Mouse (Mus musculus) sigmoid colon, adult 10 weeks (tissue): ENCODE measurements around the gene Syt1. TPM values are rescaled to one million over a fixed set of nuclear protein-coding genes. Genes with fewer than 3 reads are reported as not detected.

Source experiments
- polyA plus RNA-seq: library from polyadenylated mRNA; stranded (reverse); fragments of 350-450 nt; fragmentation: Illumina TruSeq; extraction: RNeasy Lipid Tissue Mini Kit (QIAGEN cat#74804); gene quantifications from one replicate; pipeline ENCODE4 v1.2.3, GENCODE M21; 2014; ENCODE audit warnings: low read depth, low replicate concordance

The Syt1 gene
- polyA plus RNA-seq, result 10.8 TPM

GRCm38 (mm10) chr10:109010241-109011193 is at the start of gene Syt1:
Gene Syt1, minus strand, starts transcription at chr10:109010982.

GRCm38 (mm10) chr10:108699946-108700345 is 310.8 kb downstream of the Syt1 start, which contains the start of gene Gm5136:
Gene Gm5136, minus strand, starts transcription at chr10:108700160.

